Mouse (Mus musculus): Measurements from ENCODE around the gene Trub2. TPM values are rescaled to one million over a fixed set of nuclear protein-coding genes. Genes with fewer than 3 reads are reported as not detected.

Gene Trub2
- polyA plus RNA-seq, 1 experiment = 52.4 TPM

DNA sequence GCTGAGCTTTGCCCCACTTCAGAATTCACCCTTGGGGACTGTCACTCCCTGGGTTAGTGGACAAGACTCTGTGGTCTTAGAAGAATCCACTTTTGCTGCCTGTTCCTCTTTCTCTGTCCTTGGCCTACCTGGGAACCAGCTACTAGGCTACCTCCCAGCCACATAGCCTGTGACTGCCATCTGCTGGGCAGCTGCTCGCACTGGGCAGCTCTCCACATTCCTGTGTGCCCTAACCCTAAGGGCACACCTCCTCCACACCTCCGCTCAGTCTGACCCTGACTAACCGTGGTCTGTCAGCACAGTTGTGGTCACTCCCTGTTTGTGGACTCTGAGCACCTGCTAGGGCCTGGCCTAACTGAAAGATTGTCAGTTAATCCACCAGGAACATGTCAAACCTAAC lies 56.8 kb downstream of the Trub2 start:
- H3K9me3 ChIP-seq (replicated peaks; ENCODE audit: control insufficient read depth, insufficient read depth, low read length, poor library complexity, severe bottlenecking) = no peaks in the 10 kb centered on the region
- TF ChIP-seq EP300 (IDR thresholded peaks at IDR 0.05; ENCODE audit: insufficient read depth, low read depth, low read length) = 0 out of 2 replicates have a peak, but pooled peaks have one; percentile 40
- TF ChIP-seq POLR2A (IDR thresholded peaks at IDR 0.05; ENCODE audit: insufficient read depth, low read length) = no peak
- peak; percentile 68 for TF ChIP-seq CTCF (IDR thresholded peaks at IDR 0.05; ENCODE audit: low read depth, low read length)
- peaks cover 8% of the 10 kb centered on the region; the same call in 1 of the 2 replicates for H3K36me3 ChIP-seq (ENCODE audit: control insufficient read depth, insufficient read depth, low read length, poor library complexity, severe bottlenecking)
- H3K9ac ChIP-seq (ENCODE audit: low read depth, poor library complexity, severe bottlenecking) = no peak overlapping the region
- no peaks in the 10 kb centered on the region for H3K27me3 ChIP-seq (ENCODE audit: control insufficient read depth, insufficient read depth, low read length, poor library complexity, severe bottlenecking)
- no peak overlapping the region for H3K4me3 ChIP-seq (ENCODE audit: low read depth, low read length)
- H3K27ac ChIP-seq (ENCODE audit: insufficient read depth, low read length) = no peak overlapping the region
- H3K4me1 ChIP-seq (ENCODE audit: control insufficient read depth, insufficient read depth, low read length) = peaks cover 4% of the 10 kb centered on the region

DNA sequence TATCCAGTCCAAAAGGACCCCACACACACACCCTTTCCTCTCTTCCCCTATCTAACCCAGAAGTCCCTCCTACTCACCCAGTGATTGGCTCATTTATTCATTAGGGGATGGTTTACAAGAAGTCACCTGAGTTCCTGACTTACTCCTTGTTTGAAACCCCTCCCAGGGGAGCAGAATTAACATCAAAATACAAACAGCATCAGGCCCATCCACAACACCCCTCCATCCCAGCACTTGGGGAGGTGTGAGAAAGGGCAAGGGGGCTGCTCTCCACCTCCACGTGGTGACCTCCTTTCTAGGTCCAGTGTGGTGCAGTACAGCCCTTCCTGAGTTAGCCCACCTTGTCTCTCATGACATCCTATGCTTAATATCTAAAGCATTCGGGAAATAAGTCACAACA lies 58.8 kb downstream of the Trub2 start:
- H3K9me3 ChIP-seq (replicated peaks; ENCODE audit: control insufficient read depth, insufficient read depth, low read length, poor library complexity, severe bottlenecking) = no peaks in the 10 kb centered on the region
- no peaks in the 10 kb centered on the region for H3K27me3 ChIP-seq (ENCODE audit: control insufficient read depth, insufficient read depth, low read length, poor library complexity, severe bottlenecking)
- H3K9ac ChIP-seq (ENCODE audit: low read depth, poor library complexity, severe bottlenecking) = no peak overlapping the region
- TF ChIP-seq POLR2A (IDR thresholded peaks at IDR 0.05; ENCODE audit: insufficient read depth, low read length) = peak; percentile 19
- no peak for TF ChIP-seq CTCF (IDR thresholded peaks at IDR 0.05; ENCODE audit: low read depth, low read length)
- TF ChIP-seq EP300 (IDR thresholded peaks at IDR 0.05; ENCODE audit: insufficient read depth, low read depth, low read length) = peak; percentile 92
- peaks cover 4% of the 10 kb centered on the region for H3K4me1 ChIP-seq (ENCODE audit: control insufficient read depth, insufficient read depth, low read length)
- H3K27ac ChIP-seq (ENCODE audit: insufficient read depth, low read length) = peak overlapping the region; percentile 73
- H3K36me3 ChIP-seq (ENCODE audit: control insufficient read depth, insufficient read depth, low read length, poor library complexity, severe bottlenecking) = peaks cover 9% of the 10 kb centered on the region; the same call in 1 of the 2 replicates
- no peak overlapping the region for H3K4me3 ChIP-seq (ENCODE audit: low read depth, low read length)

DNA sequence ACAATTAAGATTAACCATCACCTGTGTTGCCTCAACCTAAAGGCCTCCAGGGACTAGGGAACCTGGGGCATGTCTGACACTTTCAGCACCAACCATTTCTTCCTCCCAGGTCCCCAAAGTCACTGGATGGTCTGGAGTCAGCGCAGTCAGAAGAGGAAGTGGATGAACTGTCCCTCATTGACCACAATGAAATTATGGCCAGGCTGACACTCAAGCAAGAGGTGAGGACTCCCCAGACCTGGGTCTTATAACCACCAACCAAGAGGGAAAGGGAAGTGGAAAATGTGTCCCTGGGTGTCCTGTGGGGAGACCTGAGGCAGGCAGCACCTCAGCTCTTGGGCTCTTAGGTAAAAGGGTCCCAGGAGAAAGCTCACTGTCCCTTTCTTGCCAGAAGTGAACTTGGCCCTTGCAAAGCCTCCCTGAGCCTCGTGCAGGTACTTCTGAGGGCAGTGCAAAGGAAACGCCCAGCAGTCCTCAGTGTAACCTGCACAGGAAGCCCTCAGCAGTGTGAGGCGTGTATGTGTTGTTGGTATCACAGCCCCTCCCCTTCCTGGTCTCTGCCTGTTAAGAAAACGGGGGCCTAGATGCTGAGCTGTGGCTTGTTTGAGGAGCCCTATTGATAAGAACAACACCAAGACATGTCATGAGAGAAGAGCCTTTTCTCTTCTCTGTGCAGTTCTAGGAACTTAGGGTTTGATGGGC lies 63.5 kb downstream of the Trub2 start:
- Histone ChIP-seq H3K4me3 (ENCODE audit: low read depth, low read length) (no peak overlapping the region), H3K4me1 (ENCODE audit: control insufficient read depth, insufficient read depth, low read length) (no peaks in the 10 kb centered on the region), H3K36me3 (ENCODE audit: control insufficient read depth, insufficient read depth, low read length, poor library complexity, severe bottlenecking) (peaks cover 14% of the 10 kb centered on the region), H3K27ac (ENCODE audit: insufficient read depth, low read length) (no peak overlapping the region), H3K9me3 (replicated peaks; ENCODE audit: control insufficient read depth, insufficient read depth, low read length, poor library complexity, severe bottlenecking) (no peaks in the 10 kb centered on the region), H3K9ac (ENCODE audit: low read depth, poor library complexity, severe bottlenecking) (no peak overlapping the region), H3K27me3 (ENCODE audit: control insufficient read depth, insufficient read depth, low read length, poor library complexity, severe bottlenecking) (no peaks in the 10 kb centered on the region)
- TF ChIP-seq EP300 (IDR thresholded peaks at IDR 0.05; ENCODE audit: insufficient read depth, low read depth, low read length) = no peak
- TF ChIP-seq POLR2A (IDR thresholded peaks at IDR 0.05; ENCODE audit: insufficient read depth, low read length) = no peak
- TF ChIP-seq CTCF (IDR thresholded peaks at IDR 0.05; ENCODE audit: low read depth, low read length) = no peak

DNA sequence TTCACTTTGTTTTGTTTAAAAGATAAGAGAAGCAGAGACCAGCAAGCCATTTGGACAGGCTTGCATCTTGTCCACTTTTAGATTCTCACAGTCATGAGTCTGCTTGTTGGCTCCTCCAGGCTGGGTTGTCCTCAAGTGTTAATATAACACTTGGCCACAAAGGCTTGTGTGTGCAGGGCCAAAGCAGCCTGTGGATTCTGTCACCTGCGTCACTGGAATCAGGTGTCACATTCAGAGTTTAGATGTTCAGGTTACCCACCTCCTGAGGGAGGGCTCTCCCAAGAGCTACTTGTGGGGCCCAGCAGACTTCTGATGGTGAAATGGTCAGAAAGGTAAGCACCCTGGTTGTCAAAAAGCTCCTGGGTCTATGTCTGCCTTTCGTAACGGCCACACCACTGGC lies 65.2 kb downstream of the Trub2 start:
- Histone ChIP-seq H3K9me3 (replicated peaks; ENCODE audit: control insufficient read depth, insufficient read depth, low read length, poor library complexity, severe bottlenecking) (no peaks in the 10 kb centered on the region), H3K4me3 (ENCODE audit: low read depth, low read length) (no peak overlapping the region), H3K27me3 (ENCODE audit: control insufficient read depth, insufficient read depth, low read length, poor library complexity, severe bottlenecking) (no peaks in the 10 kb centered on the region), H3K9ac (ENCODE audit: low read depth, poor library complexity, severe bottlenecking) (no peak overlapping the region), H3K4me1 (ENCODE audit: control insufficient read depth, insufficient read depth, low read length) (no peaks in the 10 kb centered on the region), H3K27ac (ENCODE audit: insufficient read depth, low read length) (no peak overlapping the region), H3K36me3 (ENCODE audit: control insufficient read depth, insufficient read depth, low read length, poor library complexity, severe bottlenecking) (peaks cover 17% of the 10 kb centered on the region)
- no peak for TF ChIP-seq CTCF (IDR thresholded peaks at IDR 0.05; ENCODE audit: low read depth, low read length)
- no peak for TF ChIP-seq EP300 (IDR thresholded peaks at IDR 0.05; ENCODE audit: insufficient read depth, low read depth, low read length)
- TF ChIP-seq POLR2A (IDR thresholded peaks at IDR 0.05; ENCODE audit: insufficient read depth, low read length) = no peak

DNA sequence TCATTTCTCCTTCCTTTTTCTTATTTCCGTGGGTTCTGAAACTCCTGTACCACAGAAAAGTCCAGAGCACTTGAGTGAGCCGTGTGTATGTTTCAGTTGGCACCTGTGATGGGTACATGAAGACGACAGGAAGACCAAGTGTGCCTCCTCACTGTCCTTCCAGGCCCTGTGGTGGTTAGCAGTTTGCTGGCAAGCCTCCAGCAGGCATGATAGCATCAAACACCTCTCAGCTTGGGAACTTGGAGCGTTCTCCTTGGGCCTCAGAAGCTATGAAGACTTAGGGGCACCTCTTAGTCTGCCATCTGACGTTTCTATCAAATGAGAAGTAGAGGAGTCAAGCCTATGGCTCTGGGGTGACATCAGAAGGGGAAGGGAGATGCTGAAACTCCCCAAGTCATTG lies 69.7 kb downstream of the Trub2 start:
- TF ChIP-seq POLR2A (IDR thresholded peaks at IDR 0.05; ENCODE audit: insufficient read depth, low read length) (no peak), EP300 (IDR thresholded peaks at IDR 0.05; ENCODE audit: insufficient read depth, low read depth, low read length) (no peak), CTCF (IDR thresholded peaks at IDR 0.05; ENCODE audit: low read depth, low read length) (no peak)
- Histone ChIP-seq H3K36me3 (ENCODE audit: control insufficient read depth, insufficient read depth, low read length, poor library complexity, severe bottlenecking) (peaks cover 8% of the 10 kb centered on the region; the same call in 1 of the 2 replicates), H3K27ac (ENCODE audit: insufficient read depth, low read length) (no peak overlapping the region), H3K4me3 (ENCODE audit: low read depth, low read length) (no peak overlapping the region), H3K9me3 (replicated peaks; ENCODE audit: control insufficient read depth, insufficient read depth, low read length, poor library complexity, severe bottlenecking) (no peaks in the 10 kb centered on the region), H3K27me3 (ENCODE audit: control insufficient read depth, insufficient read depth, low read length, poor library complexity, severe bottlenecking) (no peaks in the 10 kb centered on the region), H3K4me1 (ENCODE audit: control insufficient read depth, insufficient read depth, low read length) (peaks cover 6% of the 10 kb centered on the region), H3K9ac (ENCODE audit: low read depth, poor library complexity, severe bottlenecking) (no peak overlapping the region)

DNA sequence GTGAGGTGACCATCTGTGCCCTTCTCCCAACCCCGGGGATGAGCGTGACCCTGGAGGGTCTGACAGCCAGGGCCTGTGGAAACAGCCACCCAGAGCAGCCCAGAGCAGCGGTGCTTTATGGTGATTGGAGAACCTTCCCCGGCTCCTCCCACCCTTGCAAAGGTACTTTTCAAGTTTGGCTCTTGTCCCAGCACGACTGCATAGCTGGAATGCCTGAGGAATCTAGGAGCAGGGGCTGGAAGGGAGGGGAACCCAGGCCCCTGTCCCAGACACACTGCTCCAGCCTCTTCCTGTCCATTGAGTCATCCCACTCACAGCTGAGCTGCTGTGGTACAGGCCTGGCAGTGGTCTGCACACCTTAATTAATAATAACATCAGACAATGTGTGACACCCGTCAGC lies 71.6 kb downstream of the Trub2 start:
- H3K4me3 ChIP-seq (ENCODE audit: low read depth, low read length) = no peak overlapping the region
- H3K9me3 ChIP-seq (replicated peaks; ENCODE audit: control insufficient read depth, insufficient read depth, low read length, poor library complexity, severe bottlenecking) = no peaks in the 10 kb centered on the region
- 0 out of 2 replicates have a peak, but pooled peaks cover 3% of the 10 kb centered on the region for H3K36me3 ChIP-seq (ENCODE audit: control insufficient read depth, insufficient read depth, low read length, poor library complexity, severe bottlenecking)
- TF ChIP-seq POLR2A (IDR thresholded peaks at IDR 0.05; ENCODE audit: insufficient read depth, low read length) (no peak), CTCF (IDR thresholded peaks at IDR 0.05; ENCODE audit: low read depth, low read length) (no peak), EP300 (IDR thresholded peaks at IDR 0.05; ENCODE audit: insufficient read depth, low read depth, low read length) (0 out of 2 replicates have a peak, but pooled peaks have one; percentile 35)
- peaks cover 9% of the 10 kb centered on the region for H3K4me1 ChIP-seq (ENCODE audit: control insufficient read depth, insufficient read depth, low read length)
- H3K9ac ChIP-seq (ENCODE audit: low read depth, poor library complexity, severe bottlenecking) = no peak overlapping the region
- H3K27me3 ChIP-seq (ENCODE audit: control insufficient read depth, insufficient read depth, low read length, poor library complexity, severe bottlenecking) = no peaks in the 10 kb centered on the region
- H3K27ac ChIP-seq (ENCODE audit: insufficient read depth, low read length) = peak overlapping the region; percentile 92
